Mouse (Mus musculus) cerebellum, adult (tissue): ENCODE results near the gene Ate1.
"Not testable (repeated sequence)": the region's sequence is repeated elsewhere in the genome, so short reads cannot be mapped to it uniquely, and the experiment has no call there.

Experiments used
- ATAC-seq: cut with Nextera tagmentation; 2 replicates; pipeline ENCODE4 v1.9.2; 2017; ENCODE audit warnings: mild to moderate bottlenecking, moderate library complexity, mixed read lengths; ENCODE audit not compliant: insufficient number of reproducible peaks, low FRiP score, low TSS enrichment

Gene Ate1

GRCm38 (mm10) chr7:130425991-130426390 lies 94.2 kb downstream of the Ate1 start:
- no peak for ATAC-seq

GRCm38 (mm10) chr7:130419961-130420360 lies 100.2 kb downstream of the Ate1 start:
- no peak for ATAC-seq

GRCm38 (mm10) chr7:130407622-130408021 lies 112.5 kb downstream of the Ate1 start:
- no peak for ATAC-seq

GRCm38 (mm10) chr7:130403346-130403745 lies 116.8 kb downstream of the Ate1 start:
- ATAC-seq, result no peak

- no peak for ATAC-seq
These were observed 125.5 kb downstream of the Ate1 start for GRCm38 (mm10) chr7:130394697-130395096.

GRCm38 (mm10) chr7:130390060-130390459 lies 130.1 kb downstream of the Ate1 start:
- not testable (repeated sequence) for ATAC-seq

- no peak for ATAC-seq
These were observed 133.9 kb downstream of the Ate1 start for GRCm38 (mm10) chr7:130386308-130386707.

GRCm38 (mm10) chr7:130385732-130386294 lies 134.4 kb downstream of the Ate1 start:
- no peak for ATAC-seq

- no peak for ATAC-seq
These were observed 138.0 kb downstream of the Ate1 start for GRCm38 (mm10) chr7:130382126-130382525.

- ATAC-seq, result no peak; the same call in 1 of the 2 replicates
These were observed 138.7 kb downstream of the Ate1 start for GRCm38 (mm10) chr7:130381387-130381951.

GRCm38 (mm10) chr7:130380769-130381355 lies 139.3 kb downstream of the Ate1 start:
- ATAC-seq, result peak; percentile 86

- ATAC-seq, result no peak; the same call in 1 of the 2 replicates
These were observed 139.8 kb downstream of the Ate1 start for GRCm38 (mm10) chr7:130380367-130380766.

GRCm38 (mm10) chr7:130379886-130380285 lies 140.3 kb downstream of the Ate1 start:
- ATAC-seq, result no peak

GRCm38 (mm10) chr7:130378308-130378707 lies 141.9 kb downstream of the Ate1 start:
- no peak for ATAC-seq

- no peak for ATAC-seq
These were observed 145.9 kb downstream of the Ate1 start for GRCm38 (mm10) chr7:130374311-130374710.

GRCm38 (mm10) chr7:130368827-130369641 lies 151.1 kb downstream of the Ate1 start:
- ATAC-seq, result no peak

GRCm38 (mm10) chr7:130368036-130368826 lies 151.9 kb downstream of the Ate1 start:
- ATAC-seq, result no peak

GRCm38 (mm10) chr7:130367222-130368035 lies 152.7 kb downstream of the Ate1 start:
- no peak for ATAC-seq

- ATAC-seq, result no peak
These were observed 154.5 kb downstream of the Ate1 start for GRCm38 (mm10) chr7:130365711-130366110.
